Mouse (Mus musculus) heart, embryonic 16.5 days (tissue): ENCODE measurements at regions not wholly inside any gene's neighbourhood (a gene's known extent, or its start where the extent isn't known, plus 50 kb on each side); places are given as distances from the start of the nearest gene placed in this dataset.

ENCODE experiments used
- ATAC-seq: fragments of 200-750 bp; cut with Nextera tagmentation; replicated peaks from 2 replicates; pipeline ENCODE4 v1.8.0; 2017; ENCODE audit warnings: moderate number of reproducible peaks; ENCODE audit not compliant: insufficient read depth, low FRiP score; ENCODE audit errors: extremely low read depth
- H3K27ac ChIP-seq: fragments of 300-500 bp; sonication (generic); 2 replicates; pipeline ENCODE4 v1.5.1; 2014; ENCODE audit warnings: mild to moderate bottlenecking, low read length, control low read depth, moderate library complexity
- H3K27me3 ChIP-seq: fragments of 300-500 bp; sonication (generic); 2 replicates; pipeline ENCODE4 v1.6.1; 2014; ENCODE audit warnings: low read length, mixed read lengths; ENCODE audit not compliant: control insufficient read depth, insufficient read depth
- H3K36me3 ChIP-seq: fragments of 300-500 bp; sonication (generic); 2 replicates; pipeline ENCODE4 v1.6.1; 2014; ENCODE audit not compliant: control insufficient read depth, insufficient read depth
- H3K4me1 ChIP-seq: fragments of 300-500 bp; sonication (generic); 2 replicates; pipeline ENCODE4 v1.6.1; 2014; ENCODE audit warnings: low read length, mixed read lengths; ENCODE audit not compliant: control insufficient read depth, insufficient read depth
- H3K4me2 ChIP-seq: fragments of 300-500 bp; sonication (generic); 2 replicates; pipeline ENCODE4 v1.6.1; 2014; ENCODE audit warnings: low read depth, mild to moderate bottlenecking, control low read depth, low read length
- H3K4me3 ChIP-seq: fragments of 300-500 bp; sonication (generic); 2 replicates; pipeline ENCODE4 v1.5.1; 2014; ENCODE audit warnings: mild to moderate bottlenecking, control low read depth, low read length
- H3K9ac ChIP-seq: fragments of 300-500 bp; sonication (generic); 2 replicates; pipeline ENCODE4 v1.6.1; 2014; ENCODE audit warnings: low read length, control low read depth
- H3K9me3 ChIP-seq: fragments of 300-500 bp; sonication (generic); replicated peaks from 2 replicates; pipeline ENCODE4 v1.6.1; 2016; ENCODE audit warnings: low read length; ENCODE audit not compliant: control insufficient read depth
- WGBS: fragments of 180-500 bp; shearing (Covaris S2); extraction: QIAGEN DNeasy Blood & Tissue Kit; methylation state at CpG from one replicate; pipeline ENCODE4 v1.1.7; 2014; 5-methylcytosine and 5-hydroxymethylcytosine counted together

DNA sequence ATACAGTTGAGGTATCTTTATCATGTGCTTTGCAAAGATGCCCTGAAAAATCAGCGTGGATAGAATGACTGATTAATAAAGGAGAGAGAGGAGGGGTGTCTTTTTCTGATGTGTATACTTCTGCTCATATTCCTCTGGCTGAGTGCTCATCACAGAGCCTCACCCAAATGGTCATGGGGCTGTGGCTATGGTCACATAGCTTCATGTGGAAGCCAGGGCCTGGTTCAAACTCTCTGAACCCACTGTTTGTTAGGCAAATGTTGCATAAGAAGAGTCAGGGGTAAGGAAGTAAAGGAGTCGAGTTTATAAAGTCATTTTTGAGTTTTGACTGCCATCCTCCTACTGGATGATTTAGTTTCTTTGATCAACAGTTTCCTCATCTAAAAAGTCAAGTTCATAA is 221.0 kb downstream of the Fzd1 start:
- Histone ChIP-seq H3K4me3 (no peak overlapping the region), H3K27ac (no peak overlapping the region), H3K4me1 (no peaks in the 10 kb centered on the region), H3K4me2 (no peak overlapping the region), H3K27me3 (no peaks in the 10 kb centered on the region), H3K9ac (no peak overlapping the region), H3K9me3 (no peaks in the 10 kb centered on the region), H3K36me3 (no peaks in the 10 kb centered on the region)
- 67% methylated on average over 2 of the region's 2 CpGs for whole genome bisulfite sequencing
- no peak for ATAC-seq

DNA sequence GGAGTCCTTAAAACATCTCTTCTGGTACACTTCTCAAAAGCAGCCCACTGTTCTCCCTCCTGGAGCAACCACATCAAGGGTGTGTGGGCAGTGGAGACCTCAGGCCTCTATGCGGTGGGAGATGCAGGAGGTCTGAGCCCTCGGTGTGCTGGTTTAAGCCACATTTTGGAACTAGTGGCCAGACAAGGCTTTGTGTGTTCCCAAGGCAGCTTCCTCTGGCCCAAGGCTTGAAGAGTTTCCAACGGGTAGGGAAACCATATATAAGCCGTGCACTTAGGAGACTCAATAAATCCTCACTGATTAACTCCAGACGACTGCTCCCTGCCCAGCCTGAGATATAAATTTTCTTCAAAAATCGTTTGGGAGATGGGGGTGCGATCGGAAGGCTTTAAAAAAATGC is 221.9 kb downstream of the Fzd1 start:
- no peaks in the 10 kb centered on the region for H3K27me3 ChIP-seq
- no peak overlapping the region for H3K27ac ChIP-seq
- WGBS = 65% methylated on average over 8 of the region's 8 CpGs
- H3K36me3 ChIP-seq = no peaks in the 10 kb centered on the region
- H3K9me3 ChIP-seq = no peaks in the 10 kb centered on the region
- no peak overlapping the region for H3K4me2 ChIP-seq
- ATAC-seq = no peak
- no peak overlapping the region for H3K4me3 ChIP-seq
- H3K4me1 ChIP-seq = no peaks in the 10 kb centered on the region
- no peak overlapping the region for H3K9ac ChIP-seq

DNA sequence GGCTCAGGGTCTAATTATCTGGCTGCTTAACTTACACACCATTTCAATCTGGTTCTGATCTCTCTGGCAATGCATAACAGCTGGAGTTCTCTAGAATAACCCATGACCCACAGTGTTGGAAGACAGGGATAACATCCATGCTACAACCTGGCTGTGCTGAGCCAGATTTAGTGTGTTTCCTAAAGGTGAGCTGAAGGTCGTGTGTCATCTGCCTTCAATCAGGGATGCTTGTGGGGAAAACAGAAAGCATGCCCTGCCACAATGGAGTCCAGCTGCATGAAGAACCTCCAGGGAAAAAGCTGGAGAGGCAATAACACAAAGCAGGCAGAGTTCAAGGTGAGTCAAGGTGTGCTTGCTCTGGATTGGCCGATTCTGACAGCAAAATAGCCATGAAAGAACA is 223.3 kb downstream of the Fzd1 start:
- ATAC-seq = no peak
- Histone ChIP-seq H3K4me2 (no peak overlapping the region), H3K9me3 (no peaks in the 10 kb centered on the region), H3K9ac (no peak overlapping the region), H3K4me1 (0 out of 2 replicates have a peak, but pooled peaks cover 2% of the 10 kb centered on the region), H3K27me3 (no peaks in the 10 kb centered on the region), H3K27ac (no peak overlapping the region), H3K4me3 (no peak overlapping the region), H3K36me3 (no peaks in the 10 kb centered on the region)
- 72% methylated on average over 2 of the region's 2 CpGs for WGBS

- Histone ChIP-seq H3K4me2 (no peak overlapping the region; the same call in 1 of the 2 replicates), H3K36me3 (no peaks in the 10 kb centered on the region), H3K4me1 (0 out of 2 replicates have a peak, but pooled peaks cover 2% of the 10 kb centered on the region), H3K9ac (no peak overlapping the region), H3K27ac (no peak overlapping the region), H3K9me3 (no peaks in the 10 kb centered on the region), H3K4me3 (no peak overlapping the region), H3K27me3 (no peaks in the 10 kb centered on the region)
- no peak for ATAC-seq
- 37% methylated on average over 10 of the region's 10 CpGs for WGBS
Measured at GRCm38 (mm10) chr5:4530236-4531067, 227.4 kb downstream of the Fzd1 start.

- Histone ChIP-seq H3K27me3 (no peaks in the 10 kb centered on the region), H3K4me2 (no peak overlapping the region), H3K4me1 (0 out of 2 replicates have a peak, but pooled peaks cover 2% of the 10 kb centered on the region), H3K9ac (no peak overlapping the region), H3K27ac (no peak overlapping the region), H3K4me3 (no peak overlapping the region), H3K36me3 (no peaks in the 10 kb centered on the region), H3K9me3 (no peaks in the 10 kb centered on the region)
- no peak for ATAC-seq
- 79% methylated on average over 9 of the region's 9 CpGs for WGBS
Measured at GRCm38 (mm10) chr5:4526042-4526815, 231.6 kb downstream of the Fzd1 start.

- no peaks in the 10 kb centered on the region for H3K27me3 ChIP-seq
- peaks cover 19% of the 10 kb centered on the region for H3K4me1 ChIP-seq
- H3K27ac ChIP-seq = no peak overlapping the region
- no peak for ATAC-seq
- no peak overlapping the region for H3K4me2 ChIP-seq
- no peaks in the 10 kb centered on the region for H3K36me3 ChIP-seq
- WGBS = 86% methylated on average over 3 of the region's 3 CpGs
- H3K9me3 ChIP-seq = no peaks in the 10 kb centered on the region
- H3K9ac ChIP-seq = no peak overlapping the region
- no peak overlapping the region for H3K4me3 ChIP-seq
Measured at GRCm38 (mm10) chr5:4500599-4500998, 257.2 kb downstream of the Fzd1 start.

DNA sequence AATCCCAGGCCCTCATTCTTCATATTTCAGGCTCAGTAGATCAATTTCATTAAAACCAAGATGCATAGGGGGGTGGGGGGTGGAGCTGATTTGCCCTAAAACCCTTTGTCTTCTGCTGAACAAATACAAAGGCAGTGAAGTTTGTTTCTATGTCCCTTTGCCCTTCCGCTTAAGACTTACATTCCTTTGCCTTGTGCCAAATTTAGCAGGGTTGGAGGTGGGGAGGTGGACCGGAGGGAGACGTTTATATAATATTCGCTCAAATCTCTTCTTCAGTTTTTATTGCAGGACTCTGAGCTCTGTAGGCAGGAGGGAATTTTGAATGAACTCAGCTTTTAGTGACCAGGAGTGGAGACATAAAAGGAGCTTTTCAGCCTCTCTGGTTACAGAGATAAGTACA is 258.8 kb downstream of the Fzd1 start:
- H3K9me3 ChIP-seq = no peaks in the 10 kb centered on the region
- no peak for ATAC-seq
- H3K4me2 ChIP-seq = peak overlapping the region; percentile 53
- H3K36me3 ChIP-seq = no peaks in the 10 kb centered on the region
- 9% methylated on average over 4 of the region's 4 CpGs for WGBS
- no peaks in the 10 kb centered on the region for H3K27me3 ChIP-seq
- H3K9ac ChIP-seq = peak overlapping the region; percentile 41; the same call in 1 of the 2 replicates
- H3K27ac ChIP-seq = peak overlapping the region; percentile 19
- peaks cover 19% of the 10 kb centered on the region for H3K4me1 ChIP-seq
- peak overlapping the region; percentile 23; the same call in 1 of the 2 replicates for H3K4me3 ChIP-seq

- Histone ChIP-seq H3K27ac (no peak overlapping the region), H3K4me1 (peaks cover 21% of the 10 kb centered on the region), H3K27me3 (no peaks in the 10 kb centered on the region), H3K4me3 (no peak overlapping the region), H3K4me2 (no peak overlapping the region; the same call in 1 of the 2 replicates), H3K9ac (no peak overlapping the region), H3K9me3 (no peaks in the 10 kb centered on the region), H3K36me3 (no peaks in the 10 kb centered on the region)
- WGBS = 57% methylated on average over 3 of the region's 3 CpGs
- no peak for ATAC-seq
Measured at GRCm38 (mm10) chr5:4498425-4498824, 259.4 kb downstream of the Fzd1 start.

GRCm38 (mm10) chr5:4496907-4497200 is 261.0 kb downstream of the Fzd1 start:
- Histone ChIP-seq H3K36me3 (no peaks in the 10 kb centered on the region), H3K4me1 (peaks cover 21% of the 10 kb centered on the region), H3K9me3 (no peaks in the 10 kb centered on the region), H3K4me2 (peak overlapping the region; percentile 51), H3K27ac (no peak overlapping the region), H3K9ac (no peak overlapping the region), H3K4me3 (no peak overlapping the region), H3K27me3 (no peaks in the 10 kb centered on the region)
- WGBS = 28% methylated on average over 3 of the region's 3 CpGs
- ATAC-seq = no peak
